Mouse (Mus musculus) testis, adult 2 months (tissue): ENCODE measurements around the gene Stat2.

ENCODE experiments used
- CTCF ChIP-seq: fragments of 200-500 bp; IDR thresholded peaks from 2 replicates; pipeline ENCODE4 v1.5.1; 2012; ENCODE audit warnings: low read depth, mild to moderate bottlenecking, inconsistent platforms, low read length, moderate library complexity; ENCODE audit not compliant: control insufficient read depth, insufficient read depth, insufficient replicate concordance
- POLR2A ChIP-seq: fragments of 200-500 bp; IDR thresholded peaks from 2 replicates; pipeline ENCODE4 v1.6.1; 2012; ENCODE audit warnings: low read depth, mild to moderate bottlenecking, inconsistent platforms, low read length, moderate library complexity; ENCODE audit not compliant: control insufficient read depth

DNA sequence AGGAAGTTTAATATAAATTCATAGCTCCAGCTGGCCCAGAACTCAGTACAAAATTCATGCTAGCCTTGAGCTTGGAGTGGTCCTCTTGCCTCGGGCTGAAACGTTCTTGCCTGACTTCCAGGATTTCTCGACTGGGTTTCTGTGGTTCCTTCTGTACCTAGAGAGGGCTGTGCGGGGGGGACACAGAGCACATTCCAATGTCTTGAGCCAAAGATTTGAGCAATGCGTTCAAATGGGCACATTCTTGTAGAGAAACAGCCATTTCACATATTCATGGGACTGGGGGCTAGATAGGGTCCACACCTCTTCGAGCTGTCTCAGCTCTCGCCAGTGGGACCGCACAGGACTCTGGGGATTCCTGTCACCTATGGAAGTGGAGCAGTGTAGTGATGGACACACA is 14.4 kb upstream of the Stat2 start:
- TF ChIP-seq CTCF: no peak
- TF ChIP-seq POLR2A: no peak
